Mouse (Mus musculus): Measurements from ENCODE around the gene Angel1.

The Angel1 gene

DNA sequence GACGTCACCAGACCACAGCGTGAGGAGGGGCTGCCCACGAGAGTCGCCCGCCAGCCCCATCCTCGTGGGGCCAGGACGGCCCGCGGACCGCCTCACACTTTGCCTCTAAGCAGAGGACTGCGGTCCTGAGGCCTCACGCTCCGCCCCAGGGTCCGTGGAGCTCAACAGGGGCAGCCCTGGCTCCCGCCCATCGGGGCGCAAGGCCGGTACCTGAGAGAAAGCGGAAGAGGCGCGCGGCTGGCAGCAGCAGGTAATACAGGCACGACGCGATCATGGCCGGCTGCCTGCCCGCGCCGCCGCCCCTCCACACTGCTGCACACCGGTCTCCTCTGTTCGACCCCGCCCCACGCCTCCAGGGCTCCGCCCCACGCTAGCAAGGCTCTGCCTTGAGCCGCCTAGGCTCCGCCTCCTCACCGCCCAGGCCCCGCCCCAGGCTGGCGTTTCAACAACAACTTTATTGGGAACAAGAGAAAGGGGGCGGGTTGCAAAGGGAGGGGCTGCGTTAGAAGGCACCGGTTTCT is at the start of gene Angel1:
Gene Angel1 (minus strand): TSS at position 341 of the 521 bp plus-strand sequence.
- DNase-seq, result peak; percentile 99

DNA sequence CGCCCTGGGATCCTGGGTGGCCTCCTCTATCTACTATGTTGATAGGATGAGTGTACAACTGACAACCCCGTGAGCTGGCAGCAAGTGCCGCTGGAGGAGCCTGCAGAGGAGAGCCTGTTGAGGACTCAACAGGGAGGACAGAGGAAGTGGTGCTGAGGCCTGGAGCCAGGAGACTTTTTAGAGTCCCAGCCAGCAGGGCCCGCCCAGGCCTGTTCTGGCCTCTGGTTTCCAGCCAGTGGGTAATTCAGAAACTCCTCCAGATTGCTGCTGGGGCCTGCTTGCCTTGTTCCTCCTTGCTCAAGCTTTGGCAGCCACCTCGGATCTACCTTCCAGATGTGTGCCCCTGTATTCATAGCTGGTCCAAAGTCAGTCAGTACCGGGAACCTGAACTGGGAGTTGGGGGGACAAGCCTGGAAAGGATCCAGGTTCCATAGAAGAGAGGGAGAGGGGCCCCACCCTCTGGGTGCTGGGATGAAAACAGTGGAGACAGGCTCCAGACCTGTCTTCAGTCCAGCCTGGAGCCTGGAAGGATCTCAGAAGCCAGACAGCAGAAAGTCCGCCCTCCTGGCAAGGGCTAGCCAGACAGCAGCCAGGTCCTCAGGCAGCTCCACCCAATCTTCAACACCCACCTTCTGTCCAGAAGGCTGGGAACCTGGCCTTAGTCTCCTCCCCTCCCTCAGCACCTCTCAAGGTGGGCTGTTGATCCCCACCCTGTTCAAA is 49.5 kb upstream of the Angel1 start:
- DNase-seq, result peak; percentile 77

DNA sequence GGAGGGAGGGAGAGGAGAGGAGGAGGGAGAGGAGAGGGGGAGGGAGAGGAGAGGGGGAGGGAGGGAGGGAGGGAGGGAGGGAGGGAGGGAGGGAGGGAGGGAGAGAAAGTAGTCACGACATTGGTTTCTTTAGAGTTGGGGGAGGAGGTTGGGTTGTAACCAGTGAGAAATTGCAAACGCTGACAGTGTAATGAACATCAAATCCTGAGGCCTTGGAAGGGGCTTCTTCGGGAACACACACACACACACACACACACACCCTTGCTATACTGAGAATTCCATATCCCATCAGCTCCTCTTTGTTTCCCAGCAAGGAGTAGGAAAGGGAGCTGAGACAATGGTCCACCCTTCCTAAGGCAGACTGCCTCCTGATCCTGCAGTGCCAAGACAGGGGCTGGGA is 46.3 kb upstream of the Angel1 start:
- DNase-seq, result no peak

DNA sequence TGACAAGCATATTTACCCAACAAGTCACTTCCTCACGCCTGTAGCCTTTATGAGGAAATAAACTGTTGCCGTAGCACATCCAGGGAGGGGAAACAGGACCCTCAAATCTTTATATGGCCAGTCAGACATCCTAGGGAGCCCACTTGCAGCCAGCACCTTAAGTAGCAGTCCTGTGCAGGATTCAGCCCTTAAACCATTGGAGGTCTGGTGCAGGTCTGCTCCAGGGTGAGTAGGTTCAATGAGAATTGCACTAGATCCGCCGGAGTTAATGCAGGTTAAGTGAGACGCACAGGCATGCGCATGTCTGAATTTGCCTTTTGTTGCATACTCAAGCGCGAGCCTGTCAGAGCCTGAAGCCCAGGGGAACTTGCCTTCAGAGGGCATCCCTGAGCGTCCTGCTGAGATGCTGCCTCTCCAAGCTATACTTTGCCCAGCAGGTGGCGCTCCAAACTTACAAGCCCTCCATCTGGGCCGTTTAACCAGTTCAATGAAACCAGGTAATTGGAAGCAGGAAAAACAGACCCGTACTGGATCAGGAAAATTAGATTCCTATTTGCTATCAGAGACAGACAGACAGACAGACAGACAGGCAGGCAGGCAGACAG is 45.7 kb upstream of the Angel1 start:
- peak; percentile 97 for DNase-seq

DNA sequence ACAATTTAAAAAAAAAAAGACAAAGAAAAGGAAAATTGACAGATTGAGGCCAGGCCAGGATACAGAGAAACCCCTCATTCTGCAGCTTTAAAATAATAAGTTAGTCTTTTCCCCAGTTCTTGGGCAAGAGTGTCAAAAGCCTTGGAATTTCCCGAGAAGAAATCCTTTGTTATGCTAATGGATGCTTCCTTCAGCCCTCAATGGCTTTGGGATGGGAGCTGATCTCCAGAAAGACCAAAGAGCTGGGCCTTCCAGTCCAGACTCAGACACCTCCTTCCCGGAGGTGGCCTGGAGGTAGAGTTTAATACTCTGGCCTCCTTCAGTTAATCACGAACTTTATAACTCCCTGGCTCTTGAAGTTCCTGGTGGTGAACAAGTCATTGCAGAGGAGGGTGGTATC is 44.7 kb upstream of the Angel1 start:
- DNase-seq, result no peak

DNA sequence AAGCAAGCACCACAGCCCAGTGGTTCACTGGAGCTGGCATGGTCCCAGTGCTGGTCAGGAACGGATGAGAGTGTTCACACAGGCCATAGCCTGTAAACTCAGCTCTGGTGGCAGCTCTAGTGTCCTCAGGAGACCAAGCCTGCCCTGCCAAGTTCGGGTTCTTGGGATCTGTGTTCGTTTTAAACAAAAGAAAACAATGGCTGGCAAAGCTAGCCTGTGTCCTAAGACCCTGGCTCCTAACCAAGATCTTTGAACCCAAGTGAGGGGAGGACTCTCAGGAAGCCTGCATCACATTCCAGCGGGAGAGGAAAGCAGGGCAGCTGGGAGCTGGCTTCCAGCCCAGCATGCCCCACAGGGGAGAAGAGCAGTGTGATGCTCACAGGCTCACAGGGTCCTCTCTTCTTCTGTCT is 44.0 kb upstream of the Angel1 start:
- DNase-seq, result peak; percentile 92

DNA sequence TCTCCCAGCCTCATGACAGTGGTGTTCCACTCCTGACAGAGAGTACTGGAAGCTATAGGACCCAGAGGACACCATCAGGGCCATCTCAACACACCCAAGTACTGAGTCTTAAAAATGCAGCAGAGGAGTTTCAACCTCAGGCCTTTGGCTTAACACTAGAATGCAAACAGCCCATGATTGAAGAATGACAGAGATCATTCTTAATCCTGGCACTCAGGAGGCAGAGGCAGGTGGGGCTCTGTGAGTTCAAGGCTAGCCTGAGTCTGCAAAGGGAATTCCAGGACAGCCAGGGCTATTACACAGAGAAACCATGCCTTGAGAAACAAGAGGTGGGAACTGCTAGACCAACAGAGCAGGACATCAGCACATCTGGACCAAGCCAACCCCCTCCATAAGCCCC is 43.6 kb upstream of the Angel1 start:
- DNase-seq, result no peak

DNA sequence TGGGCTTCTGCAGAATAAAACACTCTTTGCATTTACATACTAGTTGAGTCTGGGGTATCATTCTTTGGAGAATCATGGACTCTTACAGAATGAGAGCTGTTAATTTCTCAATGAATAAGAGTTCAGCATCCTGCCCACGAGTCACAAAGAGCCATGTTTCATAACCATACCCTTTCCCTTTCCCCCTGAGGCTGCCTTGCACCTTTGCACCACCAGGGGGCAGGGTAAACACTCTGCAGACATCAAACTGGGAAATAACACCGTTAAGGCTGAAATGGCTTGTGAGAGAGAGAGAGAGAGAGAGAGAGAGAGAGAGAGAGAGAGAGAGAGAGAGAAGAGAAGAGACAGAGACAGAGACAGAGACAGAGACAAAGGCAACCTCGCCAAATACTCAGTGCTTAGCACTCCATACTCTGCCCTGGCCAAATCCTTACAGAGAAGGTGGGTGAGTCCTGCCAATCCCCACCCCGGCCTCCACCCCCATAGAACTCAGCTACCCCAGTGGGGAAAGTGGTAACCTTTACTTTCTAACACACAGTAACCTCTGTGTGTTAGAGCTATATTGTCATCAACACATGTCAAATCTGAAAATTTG is 42.8 kb upstream of the Angel1 start:
- DNase-seq, result peak; percentile 93

DNA sequence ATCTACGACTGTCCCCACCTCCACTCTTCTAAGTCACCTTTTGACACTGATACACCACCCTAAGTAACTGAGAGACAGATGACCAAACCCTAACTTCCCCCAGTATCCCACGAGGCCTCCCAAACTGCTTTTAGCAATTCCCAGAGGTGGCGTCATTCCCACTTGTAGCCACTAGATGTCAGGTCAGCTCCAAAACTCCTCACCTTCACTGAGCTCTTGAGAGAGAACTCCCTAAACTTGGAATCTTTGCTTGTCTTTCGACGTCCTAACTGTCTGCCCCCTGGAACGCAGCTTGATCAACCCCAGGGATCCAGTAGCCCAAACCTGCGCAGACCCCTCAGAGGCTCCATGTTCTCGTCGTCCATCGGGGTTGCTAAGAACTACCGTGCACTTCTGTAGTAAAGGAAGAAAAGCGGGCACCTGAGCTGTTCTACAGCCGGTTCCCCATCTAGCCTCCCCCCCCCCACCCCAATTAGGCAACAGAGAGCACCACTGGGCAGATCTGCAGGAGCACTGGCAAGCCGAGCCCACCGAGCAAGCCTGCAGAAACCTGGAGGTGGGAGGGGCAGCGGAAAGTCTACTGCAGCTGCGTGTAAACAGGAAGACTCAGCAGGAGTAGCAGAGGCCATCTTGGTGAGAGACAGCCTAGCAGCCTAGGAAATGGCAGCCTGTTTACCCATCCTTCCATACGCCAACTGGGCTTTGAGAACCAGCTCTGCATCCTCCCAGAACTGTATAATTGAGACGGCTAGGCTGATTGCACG is 41.8 kb upstream of the Angel1 start:
- peak; percentile 81 for DNase-seq

DNA sequence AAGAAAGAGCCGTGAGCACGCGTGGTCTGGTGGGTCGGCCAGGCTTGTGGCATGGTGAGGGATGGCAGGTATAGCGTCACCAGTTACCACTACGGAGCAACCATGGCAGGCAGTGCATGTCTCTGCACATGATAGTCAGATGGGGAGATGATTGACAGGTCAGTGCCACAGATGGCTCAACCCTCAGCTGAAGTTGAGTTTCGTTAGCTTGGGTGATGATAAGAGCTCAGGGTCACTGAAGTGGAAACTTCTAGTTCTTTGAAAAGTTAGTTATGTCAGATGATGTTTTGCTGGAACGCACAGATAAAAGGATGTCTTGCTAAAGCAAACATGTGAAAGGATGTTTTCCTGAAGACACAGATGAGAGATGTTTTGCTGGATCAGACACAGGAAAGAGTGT is 40.2 kb upstream of the Angel1 start:
- DNase-seq, result no peak

DNA sequence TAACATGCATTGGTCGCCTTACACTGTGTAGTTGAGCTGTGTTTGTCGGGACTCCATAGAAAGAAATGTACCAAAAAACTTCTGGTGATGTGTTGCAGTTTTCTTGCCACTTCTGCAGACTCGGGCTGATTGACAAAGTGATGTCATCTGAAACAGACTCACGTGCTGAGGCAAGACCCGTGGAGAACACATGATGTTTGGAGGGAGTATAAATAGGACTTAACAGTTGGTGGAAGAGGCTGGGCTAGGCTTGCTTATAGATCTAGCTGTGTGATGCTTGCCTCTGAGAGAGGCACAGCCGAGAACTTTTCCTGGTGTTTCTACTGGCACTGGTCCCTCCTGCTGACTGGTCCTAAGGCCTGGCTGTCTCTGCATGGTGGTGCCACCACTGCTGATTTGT is 37.8 kb upstream of the Angel1 start:
- no peak for DNase-seq

DNA sequence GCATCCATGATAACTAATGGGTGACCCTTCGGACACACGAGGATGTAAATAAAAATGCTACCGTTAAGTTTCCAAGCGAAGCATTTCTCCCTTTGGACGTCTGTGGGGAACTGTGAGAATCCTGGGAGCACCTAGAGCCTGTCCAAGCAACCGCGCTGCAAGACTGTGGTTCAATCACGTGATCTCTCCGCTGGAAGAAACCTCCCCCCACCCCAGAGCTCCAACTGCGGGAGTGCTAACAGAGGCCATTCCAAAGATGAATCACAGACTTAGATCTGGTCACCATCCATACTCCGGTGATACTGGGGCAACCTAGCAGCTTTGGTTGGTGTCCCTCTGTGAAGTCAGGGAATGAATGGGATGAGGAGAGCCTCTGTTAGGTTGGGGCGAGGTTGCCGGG is 34.8 kb upstream of the Angel1 start:
- no peak for DNase-seq

DNA sequence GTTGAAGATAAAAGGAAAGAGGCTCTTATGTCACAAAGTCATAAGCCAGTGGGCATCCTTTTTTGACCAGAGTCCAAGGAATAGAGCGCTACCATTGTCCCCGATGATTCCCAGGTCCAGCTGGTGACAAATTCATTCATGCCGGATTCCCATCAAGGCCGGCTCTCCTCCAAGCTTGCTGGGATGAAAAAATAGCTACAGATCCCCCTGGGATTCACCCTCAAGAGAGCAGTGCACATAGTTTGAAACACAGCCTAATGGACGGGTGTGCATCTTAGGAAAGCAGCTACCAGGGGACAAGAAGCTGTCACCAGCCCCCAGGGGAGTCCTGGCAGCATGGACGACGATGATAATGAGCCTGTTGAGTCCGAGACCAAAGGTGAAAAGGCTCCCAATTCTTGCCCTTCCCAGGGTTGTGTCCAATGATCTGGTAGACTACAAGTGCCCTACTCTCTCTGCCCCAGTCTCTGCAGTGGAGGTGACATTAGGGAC is 8.1 kb upstream of the Angel1 start, which contains the start of gene Lrrc74a:
Gene Lrrc74a (plus strand): TSS at position 51 of the 492 bp plus-strand sequence.
- no peak for DNase-seq

DNA sequence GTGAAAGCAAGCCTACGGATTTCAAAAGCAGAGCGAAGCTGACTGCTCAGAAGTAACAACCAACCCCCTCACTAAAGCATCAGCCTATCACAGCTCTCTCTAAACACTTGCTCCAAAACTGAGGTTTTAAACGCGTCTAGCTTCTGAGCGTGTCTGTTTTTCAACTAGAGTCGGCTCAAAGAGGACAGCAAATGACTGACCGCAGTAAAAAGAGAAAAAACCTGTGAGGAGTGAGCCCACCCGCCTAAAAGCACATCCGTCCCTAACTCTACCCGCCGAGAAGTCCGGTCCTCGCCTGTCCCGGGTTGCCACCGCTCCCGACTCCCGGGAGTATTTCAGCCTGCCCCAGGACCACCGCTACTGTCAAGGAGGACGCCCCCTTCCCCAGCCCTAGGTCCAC is 554 bp downstream of the Angel1 start:
- no peak for DNase-seq

DNA sequence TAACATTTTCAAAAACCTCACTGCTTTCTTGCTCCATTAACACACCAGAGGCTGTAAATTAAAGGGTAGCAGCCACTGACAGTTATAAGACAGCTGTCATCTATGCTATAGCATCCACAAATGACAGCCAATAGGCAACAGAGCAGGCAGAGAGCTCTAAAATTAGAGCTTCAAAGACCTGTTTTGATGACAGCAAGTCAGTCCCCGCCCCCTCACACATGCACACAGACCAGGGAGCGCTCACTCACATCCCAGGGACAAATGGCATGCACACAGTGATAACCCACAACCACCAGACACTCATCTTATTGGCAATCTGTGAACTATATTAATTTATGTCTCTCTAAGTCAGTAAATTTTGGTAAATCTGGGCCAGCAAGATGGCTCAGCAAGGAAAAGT is 2.0 kb downstream of the Angel1 start:
- no peak for DNase-seq

DNA sequence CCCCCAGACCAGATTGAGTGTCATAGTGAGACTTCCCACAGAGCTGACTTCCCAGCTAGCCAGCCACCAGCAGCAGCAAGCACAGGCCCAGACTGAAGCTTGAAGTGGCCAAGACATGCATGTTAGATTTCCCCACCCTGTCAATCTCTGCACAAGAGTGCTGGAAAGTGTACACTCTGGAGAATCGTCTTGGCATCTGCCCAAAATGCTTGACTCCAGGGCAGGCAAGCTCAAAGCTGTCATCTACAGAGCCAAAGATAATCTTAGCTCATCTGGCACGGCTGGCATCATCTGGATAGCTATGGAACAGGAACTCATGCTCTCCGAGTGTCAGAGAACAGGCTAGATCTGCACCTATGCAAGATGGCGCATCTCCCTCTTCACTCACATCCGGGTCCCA is 4.8 kb downstream of the Angel1 start:
- peak; percentile 11 for DNase-seq

DNA sequence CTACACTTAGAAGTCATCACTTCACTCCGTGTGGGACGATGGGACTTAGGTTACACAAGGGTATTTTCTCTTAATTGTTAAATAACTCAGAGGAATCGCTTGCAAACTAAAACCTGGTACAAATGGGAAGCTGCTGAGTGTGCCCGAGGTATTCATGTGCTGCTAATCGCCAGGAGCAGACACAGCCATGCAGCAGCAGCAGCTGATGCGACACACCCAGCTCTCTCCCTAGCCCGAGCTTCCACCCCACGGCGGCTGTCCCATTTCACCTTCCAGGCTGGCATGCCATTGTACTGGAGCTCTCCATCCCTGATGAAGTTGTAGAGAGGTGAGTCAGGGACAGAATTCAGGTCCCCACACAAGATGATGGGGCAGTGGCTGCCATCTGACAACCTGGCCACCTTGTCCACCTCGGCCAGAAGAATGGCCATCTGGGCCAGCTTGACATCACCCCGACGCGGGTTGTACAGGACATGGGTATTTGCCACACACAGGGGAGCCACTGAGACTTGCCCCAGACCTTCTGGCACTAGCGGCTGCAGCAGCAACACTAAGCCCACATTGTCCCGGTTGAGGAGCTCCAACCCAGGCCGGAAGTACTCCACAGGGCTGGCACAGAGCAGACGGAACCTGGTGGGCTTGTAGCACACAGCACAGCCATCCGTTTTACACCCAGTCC is 6.2 kb downstream of the Angel1 start:
- no peak for DNase-seq

DNA sequence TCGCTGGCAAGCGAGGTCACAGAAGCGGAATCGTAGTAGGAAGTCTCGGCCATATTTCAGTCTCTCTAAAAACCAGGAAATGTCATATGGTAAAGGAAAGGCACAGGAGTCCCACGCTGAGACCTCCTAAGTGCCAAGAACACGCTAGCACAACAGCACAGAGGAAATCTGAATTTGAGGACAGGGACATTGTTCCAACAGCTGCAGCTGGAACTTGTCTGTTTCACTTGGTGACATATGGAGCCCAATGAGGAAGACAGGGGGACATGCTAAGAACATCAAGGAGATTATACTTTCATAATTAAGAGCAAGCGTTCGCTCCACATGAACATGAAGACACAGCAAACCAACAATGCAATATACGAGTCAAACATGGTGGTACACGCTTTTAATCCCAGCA is 9.3 kb downstream of the Angel1 start:
- DNase-seq, result peak; percentile 25

DNA sequence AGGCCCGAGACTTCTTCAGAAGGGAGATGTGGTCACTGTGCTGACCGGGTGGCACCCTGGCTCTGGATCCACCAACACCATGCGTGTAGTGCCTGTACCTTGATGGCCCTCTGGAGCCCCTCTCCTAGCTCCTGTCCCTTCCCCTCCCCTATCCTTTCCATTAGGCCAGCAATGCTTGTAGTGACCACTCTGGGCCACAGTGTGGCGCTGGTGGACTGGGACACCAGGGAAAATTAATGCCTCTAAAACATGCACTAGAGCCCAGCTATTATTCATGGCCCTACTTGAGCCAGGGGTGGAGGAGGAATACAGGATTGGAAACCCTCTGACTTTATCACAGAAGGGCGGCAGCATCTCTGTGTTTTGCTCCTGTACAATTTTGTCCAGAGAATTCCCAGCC is 10.9 kb downstream of the Angel1 start:
- DNase-seq, result peak; percentile 85

DNA sequence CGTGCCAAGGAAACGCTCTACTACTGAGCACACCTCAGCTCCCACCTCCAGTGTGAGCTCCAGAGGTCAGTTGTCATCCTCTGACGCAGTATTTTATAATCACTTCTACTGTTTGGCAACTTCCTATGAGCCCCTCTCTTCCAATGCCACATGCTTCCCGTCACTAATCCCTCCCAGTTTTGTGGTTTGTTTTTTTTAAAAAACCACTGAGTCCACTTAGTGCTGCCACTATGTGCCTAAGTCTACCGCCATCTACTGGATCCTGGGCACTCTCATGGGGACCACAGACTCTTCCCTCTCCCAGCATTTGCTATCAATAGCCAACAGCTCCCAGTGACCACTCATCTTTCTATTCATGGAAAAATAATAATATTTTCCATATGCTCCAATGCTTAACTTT is 12.2 kb downstream of the Angel1 start:
- no peak for DNase-seq

DNA sequence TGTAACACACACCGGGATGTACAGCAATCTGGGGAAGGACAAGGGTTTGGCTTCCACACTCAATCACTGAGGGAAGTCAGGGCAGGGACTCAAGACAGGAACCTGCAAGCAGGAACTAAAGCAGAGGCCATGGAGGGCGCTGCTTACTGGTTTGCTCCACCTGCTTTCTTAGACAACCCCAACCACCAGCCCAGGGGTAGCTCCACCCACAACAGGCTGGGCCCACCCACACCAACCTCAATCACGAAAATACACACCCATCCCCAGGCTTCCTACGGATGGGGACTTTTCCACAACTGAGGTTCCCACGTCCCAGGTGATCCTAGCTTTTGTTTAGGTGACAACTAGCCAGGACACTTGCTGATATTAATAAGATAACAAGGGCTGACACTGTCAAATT is 20.4 kb downstream of the Angel1 start:
- no peak for DNase-seq

DNA sequence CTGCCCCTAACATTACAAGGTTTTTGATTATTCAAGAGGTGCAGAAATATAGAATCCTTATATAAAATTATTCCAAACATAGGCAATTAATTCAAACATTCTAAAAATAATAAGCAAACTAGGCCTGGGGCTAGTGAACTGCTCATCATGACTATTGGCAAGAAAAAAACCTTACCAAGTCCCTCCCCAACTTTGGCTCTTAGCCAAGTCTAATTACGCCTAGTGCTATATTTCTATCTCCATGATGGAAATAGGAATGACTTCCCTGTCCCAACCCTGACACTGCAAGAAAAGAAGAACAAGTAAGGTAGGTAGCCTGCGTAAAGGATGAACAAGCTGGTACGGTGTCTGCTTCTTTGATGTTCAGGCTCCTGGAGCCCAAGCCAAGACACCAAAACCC is 23.6 kb downstream of the Angel1 start:
- no peak for DNase-seq

DNA sequence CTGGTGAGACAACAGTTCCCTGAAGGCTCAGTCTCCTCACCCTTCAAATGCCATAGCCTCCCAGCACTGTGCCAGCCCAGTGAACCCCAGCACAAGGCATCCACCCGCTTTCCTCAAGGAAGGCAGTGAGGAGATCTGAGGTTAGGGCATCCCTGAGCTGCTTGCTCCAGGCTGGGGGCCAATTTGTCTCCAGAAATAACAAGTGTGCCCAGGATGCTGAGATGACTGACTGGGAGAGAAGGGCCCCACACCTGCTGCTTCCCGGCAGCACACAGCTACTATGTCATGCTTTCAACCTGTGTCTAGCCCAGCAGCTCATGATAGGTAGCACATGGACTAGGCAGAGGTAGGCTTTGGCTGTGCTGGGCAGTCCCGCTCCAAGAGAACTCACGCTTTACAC is 24.8 kb downstream of the Angel1 start:
- DNase-seq, result no peak
